Mouse (Mus musculus) erythroblast, embryonic 14.5 days (primary cell): ENCODE results near the gene Pilrb1.

ENCODE experiments used
- GATA1 ChIP-seq: IDR thresholded peaks from 2 replicates; pipeline ENCODE4 v1.6.1; 2012; ENCODE audit warnings: low read length, inconsistent platforms, mixed read lengths
- TAL1 ChIP-seq: IDR thresholded peaks from 3 replicates; pipeline ENCODE4 v1.6.1; 2012; ENCODE audit warnings: low read length, inconsistent platforms, mixed read lengths

DNA sequence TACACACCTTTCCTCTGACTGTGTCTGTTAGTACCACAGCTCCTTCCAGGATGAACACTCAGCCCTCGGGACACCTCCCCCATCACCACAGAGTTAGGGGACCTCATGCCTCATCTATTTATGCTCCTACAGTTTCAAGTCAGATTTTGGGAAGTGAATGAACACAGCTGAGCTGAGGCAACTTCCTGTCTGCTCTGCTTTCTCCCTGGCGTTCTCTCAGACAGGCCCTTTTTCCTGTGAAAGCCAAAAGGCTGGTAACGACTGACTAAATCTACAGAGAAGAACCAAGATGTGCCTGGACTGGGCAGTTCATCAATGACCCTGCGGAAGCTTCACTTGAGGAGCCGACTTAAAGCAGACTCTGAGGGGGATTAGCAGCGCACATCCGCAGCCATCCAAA, 27.7 kb downstream of the Pilrb1 start:
- TF ChIP-seq TAL1, result no peak
- TF ChIP-seq GATA1, result no peak
